In the genomic region with DNA sequence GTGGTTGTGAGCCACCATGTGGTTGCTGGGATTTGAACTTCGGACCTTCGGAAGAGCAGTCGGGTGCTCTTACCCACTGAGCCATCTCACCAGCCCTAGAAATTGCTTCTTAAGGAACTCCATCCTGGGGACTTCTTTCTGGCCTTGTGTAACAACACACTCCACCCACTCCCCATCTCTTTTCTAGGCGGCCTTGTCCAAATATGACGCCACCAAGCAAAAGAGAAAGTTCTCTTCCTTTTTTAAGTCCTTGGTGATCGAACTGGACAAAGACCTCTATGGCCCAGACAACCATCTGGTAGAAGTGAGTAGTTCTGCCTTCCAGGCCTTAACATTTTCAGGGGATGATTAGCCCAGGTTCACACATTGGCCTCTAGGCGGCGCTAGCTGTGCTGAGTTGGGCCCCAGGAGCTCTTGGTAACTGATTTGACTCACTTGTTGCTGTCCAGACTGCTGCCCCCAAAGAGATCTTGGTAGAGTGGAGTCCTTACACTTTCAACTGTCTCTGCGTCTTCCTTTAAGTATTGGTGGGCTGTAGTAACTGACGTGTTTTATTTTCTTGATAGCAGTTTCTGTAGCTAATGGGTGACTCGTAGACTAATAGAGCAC, we compare ENCODE assay signal across 9 mouse cellular contexts. TPM values are rescaled to one million over a fixed set of nuclear protein-coding genes. Genes with fewer than 3 reads are reported as not detected.
DNase-seq lines count a peak whose midpoint lies in the region; ATAC-seq and TF ChIP-seq lines count a peak whose summit lies in the region.
"Had no signal": no experiment of that assay in that cellular context is flagged by ENCODE, and none has a peak within 500 bp of the region (broad histone marks: within the 10 kb centered on the region; RNA-seq: fewer than 3 reads in every experiment).

A gene (minus strand): TSS at position 51 of the 609 bp plus-strand sequence.

- TF ChIP-seq CTCF in left cerebral cortex, adult 2 months (IDR thresholded peaks at IDR 0.05): peak; percentile 91
- peak; percentile 82 for TF ChIP-seq CTCF in bone marrow, adult 2 months (IDR thresholded peaks at IDR 0.05; ENCODE audit: control insufficient read depth, insufficient read depth, low read length)

- no peaks in the 10 kb centered on the region; the same call in none of the 2 replicates for H3K4me1 ChIP-seq in bone marrow, adult 2 months (ENCODE audit: control insufficient read depth, insufficient read depth, low read length)
- H3K4me1 ChIP-seq in embryonic facial prominence, embryonic 15.5 days: peaks cover 34% of the 10 kb centered on the region
- H3K4me1 ChIP-seq in midbrain, embryonic 10.5 days: peaks cover 41% of the 10 kb centered on the region
- H3K4me1 ChIP-seq in stomach, embryonic 15.5 days: peaks cover 12% of the 10 kb centered on the region

- TF ChIP-seq POLR2A in bone marrow, adult 2 months (IDR thresholded peaks at IDR 0.05; ENCODE audit: borderline replicate concordance, control insufficient read depth, low read depth, low read length): no peak

- peak; percentile 53 to 63 for DNase-seq in left cerebral cortex, adult 2 months (ENCODE audit: extremely low spot score in 1 of 2, low spot score in 2 of 2)
- no peak for DNase-seq in left cerebral cortex, adult 8-10 months (ENCODE audit: low spot score in 2 of 2)
- DNase-seq in heart, postnatal 36 days: peak; percentile 70 to 72
- peak; percentile 69 to 77 for DNase-seq in layer of hippocampus, postnatal 10 days (ENCODE audit: low spot score in 2 of 2)
- peak; percentile 56 for DNase-seq in midbrain, embryonic 10.5 days (ENCODE audit: low spot score)

- peak within 1 kb of the TSS; percentile 99 for H3K27ac ChIP-seq in left cerebral cortex, adult 2 months
- H3K27ac ChIP-seq in bone marrow, adult 2 months (ENCODE audit: control insufficient read depth, insufficient read depth, low read depth, low read length, poor library complexity): 0 out of 2 replicates have a peak within 1 kb of the TSS, but pooled peaks have one; percentile 20
- peak within 1 kb of the TSS; percentile 55; the same call in 1 of the 2 replicates for H3K27ac ChIP-seq in embryonic facial prominence, embryonic 15.5 days (replicated peaks)
- H3K27ac ChIP-seq in midbrain, embryonic 10.5 days (replicated peaks): peak within 1 kb of the TSS; percentile 100
- no peak within 1 kb of the TSS for H3K27ac ChIP-seq in stomach, embryonic 15.5 days

- peak within 1 kb of the TSS; percentile 43 for H3K4me3 ChIP-seq in left cerebral cortex, adult 2 months
- H3K4me3 ChIP-seq in bone marrow, adult 2 months (replicated peaks; ENCODE audit: control insufficient read depth, low read depth, low read length): no peak within 1 kb of the TSS
- peak within 1 kb of the TSS; percentile 13; the same call in 1 of the 2 replicates for H3K4me3 ChIP-seq in embryonic facial prominence, embryonic 15.5 days (replicated peaks)
- H3K4me3 ChIP-seq in midbrain, embryonic 10.5 days: peak within 1 kb of the TSS; percentile 93
- H3K4me3 ChIP-seq in stomach, embryonic 15.5 days (replicated peaks): no peak within 1 kb of the TSS
- H3K4me3 ChIP-seq: megakaryocyte, embryonic 14.5 days had no signal

- WGBS in bone marrow, adult 2 months: 60% methylated on average over 11 of the region's 11 CpGs
- 67% methylated on average over 11 of the region's 11 CpGs for WGBS in embryonic facial prominence, embryonic 15.5 days
- WGBS in midbrain, embryonic 10.5 days: 62% methylated on average over 11 of the region's 11 CpGs
- 68% methylated on average over 11 of the region's 11 CpGs for WGBS in stomach, embryonic 15.5 days

- peaks cover 50% of the 10 kb centered on the region for H3K36me3 ChIP-seq in embryonic facial prominence, embryonic 15.5 days
- peaks cover 72% of the 10 kb centered on the region for H3K36me3 ChIP-seq in midbrain, embryonic 10.5 days
- H3K36me3 ChIP-seq in stomach, embryonic 15.5 days: peaks cover 39% of the 10 kb centered on the region

- H3K9ac ChIP-seq in embryonic facial prominence, embryonic 15.5 days: peak within 1 kb of the TSS; percentile 6; the same call in 1 of the 2 replicates
- H3K9ac ChIP-seq in stomach, embryonic 15.5 days: no peak within 1 kb of the TSS

- intact Hi-C loops in left cerebral cortex, adult 2 months (cut with DNase I): loop anchor here (2.0 kb wide), 1 partner anchor 19 kb away; a partner anchor contains a TSS
- intact Hi-C loops in heart, postnatal 36 days (cut with DNase I): no loop called here

- no peaks in the 10 kb centered on the region for H3K27me3 ChIP-seq in embryonic facial prominence, embryonic 15.5 days
- no peaks in the 10 kb centered on the region for H3K27me3 ChIP-seq in midbrain, embryonic 10.5 days (ENCODE audit: low read depth, poor library complexity, severe bottlenecking)
- no peaks in the 10 kb centered on the region for H3K27me3 ChIP-seq in stomach, embryonic 15.5 days (replicated peaks)
- H3K27me3 ChIP-seq: megakaryocyte, embryonic 14.5 days had no signal

- no peaks in the 10 kb centered on the region for H3K9me3 ChIP-seq in embryonic facial prominence, embryonic 15.5 days (replicated peaks)
- H3K9me3 ChIP-seq in midbrain, embryonic 10.5 days (replicated peaks): no peaks in the 10 kb centered on the region
- no peaks in the 10 kb centered on the region for H3K9me3 ChIP-seq in stomach, embryonic 15.5 days
- H3K9me3 ChIP-seq: megakaryocyte, embryonic 14.5 days had no signal

- no peak for ATAC-seq in embryonic facial prominence, embryonic 15.5 days (ENCODE audit: insufficient number of reproducible peaks, low FRiP score, low TSS enrichment, low read depth)
- ATAC-seq in stomach, embryonic 15.5 days (ENCODE audit: insufficient read depth, low FRiP score, low read depth): no peak

- H3K4me2 ChIP-seq in embryonic facial prominence, embryonic 15.5 days (replicated peaks): peak within 1 kb of the TSS; percentile 59; the same call in 1 of the 2 replicates
- peak within 1 kb of the TSS; percentile 78; the same call in 1 of the 2 replicates for H3K4me2 ChIP-seq in stomach, embryonic 15.5 days

RNA-seq across cellular contexts. Expression of the gene that starts here (rescaled TPM):
- 10 to 100 TPM in 1 of 2 experiments, 1 to 10 TPM in 1; 5.3 to 11.7 TPM for total RNA-seq in left cerebral cortex, adult 2 months (2021)
- total RNA-seq in left cerebral cortex, adult 8-10 months (2022): 1 to 10 TPM; 3.4 to 9.2 (median 4.9) TPM
- polyA plus RNA-seq in bone marrow, adult 2 months (2011; ENCODE audit: insufficient read depth, insufficient read length, low replicate concordance, missing spikeins): not detected in 2 replicates
- not detected in 2 replicates for polyA plus RNA-seq in embryonic facial prominence, embryonic 15.5 days (2015; fragmentation: Nextera tagmentation; extraction: Ambion mirVana)
- 1 to 10 TPM; 1.8 to 2.4 TPM for total RNA-seq in heart, postnatal 36 days (2021)
- 1 to 10 TPM; 1.5 to 2.2 TPM for total RNA-seq in layer of hippocampus, postnatal 10 days (2021)
- polyA plus RNA-seq in midbrain, embryonic 10.5 days (2016; fragmentation: Nextera tagmentation; extraction: Ambion mirVana): not detected in 2 replicates
- not detected in 2 replicates for polyA plus RNA-seq in stomach, embryonic 15.5 days (2015; fragmentation: Nextera tagmentation; extraction: Ambion mirVana)

Comparison
In these comparisons a context has a peak if more than half of its experiments do, and no peak if none do; other contexts are left out.
1. DNase-seq: peak in left cerebral cortex, adult 2 months (2 of 2), heart, postnatal 36 days (2 of 2) and layer of hippocampus, postnatal 10 days (2 of 2); none in left cerebral cortex, adult 8-10 months (0 of 2).
2. Peak in DNase-seq, H3K4me3 ChIP-seq and H3K27ac ChIP-seq in midbrain, embryonic 10.5 days; RNA of the gene not detected or under 1 TPM.
3. H3K4me3 ChIP-seq: peak in left cerebral cortex, adult 2 months (single experiment) and embryonic facial prominence, embryonic 15.5 days (single experiment); none in bone marrow, adult 2 months (single experiment) and stomach, embryonic 15.5 days (single experiment).